Mouse (Mus musculus): ENCODE results near the gene Lpin2. TPM values are rescaled to one million over a fixed set of nuclear protein-coding genes. Genes with fewer than 3 reads are reported as not detected.

Gene Lpin2
- total and polyA plus RNA-seq, 2 experiments from 2014 or later = 8.5 to 22.2 TPM

DNA sequence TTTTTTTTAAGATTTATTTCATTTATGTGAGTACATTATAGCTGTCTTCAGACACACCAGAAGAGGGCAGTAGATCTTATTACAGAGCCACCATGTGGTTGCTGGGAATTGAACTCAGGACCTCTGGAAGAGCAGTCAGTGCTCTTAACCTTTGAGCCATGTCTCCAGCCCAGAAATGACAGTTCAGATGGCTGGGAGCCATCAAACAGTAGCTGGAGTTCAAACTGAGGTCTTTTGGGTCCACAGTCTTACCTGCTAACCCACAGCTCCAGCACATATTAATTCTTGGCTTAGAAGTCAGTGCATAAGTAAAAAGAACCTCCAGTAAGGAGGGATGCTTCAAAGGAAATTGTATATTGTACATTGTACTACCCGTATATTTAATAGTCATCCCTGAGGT lies 26.6 kb downstream of the Lpin2 start:
- peaks cover 9% of the 10 kb centered on the region; the same call in 1 of the 2 replicates for H3K4me1 ChIP-seq (ENCODE audit: control insufficient read depth, insufficient read depth)
- 94% methylated on average over 1 of the region's 1 CpGs for WGBS

DNA sequence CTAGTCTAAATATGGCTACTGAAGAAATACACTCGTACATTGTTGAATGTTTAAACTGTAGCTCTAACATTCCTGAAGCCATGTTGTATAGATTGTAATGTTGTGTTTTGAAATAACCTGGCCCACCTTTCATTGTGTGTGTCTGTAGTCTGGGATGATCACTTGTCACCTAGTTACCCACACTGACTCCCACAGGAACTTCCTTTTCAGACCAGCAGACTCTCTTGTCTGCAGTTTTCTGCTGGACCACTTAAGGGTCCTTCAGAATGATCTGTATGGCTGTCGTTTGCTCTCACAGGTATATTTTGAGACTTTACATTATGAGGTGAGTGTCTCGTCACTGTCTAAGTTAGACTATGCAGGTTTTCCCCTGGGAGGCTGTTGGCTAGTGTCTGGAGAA lies 27.6 kb downstream of the Lpin2 start:
- no peak overlapping the region for H3K4me2 ChIP-seq (ENCODE audit: low read depth, low read length)
- DNase-seq (ENCODE audit: low spot score) = no peak
- TF ChIP-seq EP300 (IDR thresholded peaks at IDR 0.05; ENCODE audit: low read depth) (no peak), CTCF (IDR thresholded peaks at IDR 0.05; ENCODE audit: low read depth) (no peak)
- WGBS = 55% methylated on average over 3 of the region's 3 CpGs
- H3K9me3 ChIP-seq (replicated peaks; ENCODE audit: control insufficient read depth, low read length) = peaks cover 7% of the 10 kb centered on the region
- H3K36me3 ChIP-seq (replicated peaks; ENCODE audit: control insufficient read depth, insufficient read depth, low read length) = 0 out of 2 replicates have a peak, but pooled peaks cover 3% of the 10 kb centered on the region
- no peak overlapping the region for H3K27ac ChIP-seq (ENCODE audit: low read depth)
- no peak overlapping the region for H3K4me3 ChIP-seq (ENCODE audit: low read depth, low read length)
- peaks cover 9% of the 10 kb centered on the region; the same call in 1 of the 2 replicates for H3K4me1 ChIP-seq (ENCODE audit: control insufficient read depth, insufficient read depth)
- no peaks in the 10 kb centered on the region for H3K27me3 ChIP-seq (ENCODE audit: control insufficient read depth, insufficient read depth, low read length)
- no peak for ATAC-seq (ENCODE audit: insufficient read depth, low read depth)
- no peak overlapping the region for H3K9ac ChIP-seq (replicated peaks; ENCODE audit: low read depth, low read length)

More for the DNA sequence above, 26.6 kb downstream of the Lpin2 start:
- Histone ChIP-seq H3K27me3 (ENCODE audit: control insufficient read depth, insufficient read depth, low read length) (no peaks in the 10 kb centered on the region), H3K4me3 (ENCODE audit: low read depth, low read length) (no peak overlapping the region), H3K9ac (replicated peaks; ENCODE audit: low read depth, low read length) (no peak overlapping the region), H3K27ac (ENCODE audit: low read depth) (no peak overlapping the region), H3K4me2 (ENCODE audit: low read depth, low read length) (no peak overlapping the region), H3K36me3 (replicated peaks; ENCODE audit: control insufficient read depth, insufficient read depth, low read length) (0 out of 2 replicates have a peak, but pooled peaks cover 3% of the 10 kb centered on the region), H3K9me3 (replicated peaks; ENCODE audit: control insufficient read depth, low read length) (peaks cover 7% of the 10 kb centered on the region)
- no peak for TF ChIP-seq CTCF (IDR thresholded peaks at IDR 0.05; ENCODE audit: low read depth)
- no peak for TF ChIP-seq EP300 (IDR thresholded peaks at IDR 0.05; ENCODE audit: low read depth)
- ATAC-seq (ENCODE audit: insufficient read depth, low read depth) = no peak
- no peak for DNase-seq (ENCODE audit: low spot score)

DNA sequence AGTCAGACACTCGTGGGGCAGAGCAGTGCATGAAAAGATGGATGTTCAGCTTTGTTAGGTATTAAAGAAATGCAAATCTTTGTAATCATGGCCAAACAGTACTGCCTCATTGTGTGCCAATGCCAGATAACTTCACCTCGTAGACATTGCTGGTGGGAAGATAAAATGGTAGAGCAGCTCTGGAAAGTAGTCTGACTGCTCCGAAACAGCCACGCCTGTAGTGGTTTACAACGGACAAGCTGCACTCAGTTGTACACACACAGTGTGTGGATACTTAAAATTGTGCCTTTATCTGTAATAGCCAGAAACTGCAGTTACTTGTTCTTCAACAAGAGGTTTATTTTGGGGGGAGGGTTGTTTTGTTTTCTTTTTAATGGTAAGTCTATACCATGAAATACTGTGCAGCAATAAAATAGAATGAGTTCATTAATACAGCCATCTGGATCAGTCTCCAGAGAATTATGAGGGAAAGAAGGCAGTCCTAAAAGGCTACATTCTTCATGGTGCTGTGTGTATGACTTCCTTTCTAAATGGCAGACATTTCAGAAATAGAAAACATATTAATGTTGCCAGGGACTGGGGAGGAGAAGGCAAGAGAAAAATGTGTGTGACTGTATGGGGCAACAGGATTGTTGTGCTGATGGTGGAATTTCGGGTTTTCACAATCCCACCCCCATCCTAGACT lies 29.7 kb downstream of the Lpin2 start:
- Histone ChIP-seq H3K4me2 (ENCODE audit: low read depth, low read length) (no peak overlapping the region), H3K9ac (replicated peaks; ENCODE audit: low read depth, low read length) (no peak overlapping the region), H3K36me3 (replicated peaks; ENCODE audit: control insufficient read depth, insufficient read depth, low read length) (peaks cover 3% of the 10 kb centered on the region; the same call in 1 of the 2 replicates), H3K4me1 (ENCODE audit: control insufficient read depth, insufficient read depth) (peaks cover 9% of the 10 kb centered on the region; the same call in 1 of the 2 replicates), H3K27me3 (ENCODE audit: control insufficient read depth, insufficient read depth, low read length) (no peaks in the 10 kb centered on the region), H3K4me3 (ENCODE audit: low read depth, low read length) (no peak overlapping the region), H3K27ac (ENCODE audit: low read depth) (no peak overlapping the region), H3K9me3 (replicated peaks; ENCODE audit: control insufficient read depth, low read length) (peaks cover 7% of the 10 kb centered on the region)
- ATAC-seq (ENCODE audit: insufficient read depth, low read depth) (no peak), DNase-seq (ENCODE audit: low spot score) (no peak)
- no peak for TF ChIP-seq EP300 (IDR thresholded peaks at IDR 0.05; ENCODE audit: low read depth)
- TF ChIP-seq CTCF (IDR thresholded peaks at IDR 0.05; ENCODE audit: low read depth) = no peak
- 64% methylated on average over 6 of the region's 6 CpGs for WGBS

DNA sequence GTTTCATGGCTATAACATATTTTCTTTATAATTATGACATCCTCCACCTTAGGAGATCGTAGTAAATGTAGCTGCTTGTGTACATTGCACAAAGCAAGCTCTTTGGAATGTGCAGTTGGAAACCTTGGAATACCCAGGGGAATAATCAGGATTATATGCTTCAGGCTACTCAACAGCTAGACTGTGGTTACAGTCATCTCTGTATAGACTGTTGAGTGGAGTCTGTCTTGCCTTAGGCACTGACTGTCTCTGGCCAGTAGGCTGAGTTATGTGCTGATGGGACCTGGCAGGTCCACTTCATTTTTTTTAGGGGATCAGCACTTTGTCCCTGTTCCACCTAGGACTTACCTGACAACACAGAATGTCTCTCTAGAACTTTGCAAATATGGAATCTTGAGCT lies 31.3 kb downstream of the Lpin2 start:
- H3K9ac ChIP-seq (replicated peaks; ENCODE audit: low read depth, low read length) = no peak overlapping the region
- peaks cover 5% of the 10 kb centered on the region for H3K36me3 ChIP-seq (replicated peaks; ENCODE audit: control insufficient read depth, insufficient read depth, low read length)
- no peaks in the 10 kb centered on the region for H3K27me3 ChIP-seq (ENCODE audit: control insufficient read depth, insufficient read depth, low read length)
- ATAC-seq (ENCODE audit: insufficient read depth, low read depth) (no peak), DNase-seq (ENCODE audit: low spot score) (no peak)
- H3K4me2 ChIP-seq (ENCODE audit: low read depth, low read length) = no peak overlapping the region
- WGBS = 81% methylated on average over 1 of the region's 1 CpGs
- H3K4me3 ChIP-seq (ENCODE audit: low read depth, low read length) = no peak overlapping the region
- H3K9me3 ChIP-seq (replicated peaks; ENCODE audit: control insufficient read depth, low read length) = peaks cover under 1% of the 10 kb centered on the region; the same call in 1 of the 2 replicates
- TF ChIP-seq EP300 (IDR thresholded peaks at IDR 0.05; ENCODE audit: low read depth) (no peak), CTCF (IDR thresholded peaks at IDR 0.05; ENCODE audit: low read depth) (no peak)
- peaks cover 9% of the 10 kb centered on the region; the same call in 1 of the 2 replicates for H3K4me1 ChIP-seq (ENCODE audit: control insufficient read depth, insufficient read depth)
- H3K27ac ChIP-seq (ENCODE audit: low read depth) = no peak overlapping the region

DNA sequence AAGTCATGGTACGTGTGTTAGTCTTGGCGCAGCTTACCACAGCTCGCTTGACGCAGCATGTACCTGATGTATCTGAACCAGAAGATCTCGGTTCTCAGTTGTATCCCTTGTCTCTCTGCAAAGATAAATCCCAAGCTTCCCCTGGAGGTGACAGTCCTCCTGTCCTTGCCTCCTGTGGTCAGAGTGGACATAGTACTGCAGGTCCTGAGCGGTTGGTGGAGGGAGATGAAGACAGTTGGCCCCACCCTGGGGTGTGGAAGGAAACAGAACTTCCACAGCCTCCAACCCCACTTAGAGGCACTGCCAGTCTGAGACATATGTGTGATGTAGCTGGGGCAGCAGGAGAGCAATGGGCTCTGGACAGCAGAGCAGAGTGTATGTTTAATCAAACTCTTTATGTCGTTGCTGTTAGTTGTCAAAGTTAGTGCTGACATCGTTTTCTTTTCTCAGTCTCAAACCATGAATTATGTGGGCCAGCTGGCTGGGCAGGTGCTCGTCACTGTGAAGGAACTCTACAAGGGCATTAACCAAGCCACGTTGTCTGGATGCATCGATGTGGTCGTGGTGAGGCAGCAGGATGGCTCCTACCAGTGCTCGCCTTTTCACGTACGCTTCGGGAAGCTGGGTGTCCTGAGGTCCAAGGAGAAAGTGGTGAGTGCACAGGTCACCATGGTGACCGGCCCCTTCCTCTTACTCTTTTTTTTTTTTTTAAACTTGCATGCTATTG lies 32.3 kb downstream of the Lpin2 start:
- H3K4me1 ChIP-seq (ENCODE audit: control insufficient read depth, insufficient read depth) = peaks cover 16% of the 10 kb centered on the region; the same call in 1 of the 2 replicates
- DNase-seq (ENCODE audit: low spot score) (no peak), ATAC-seq (ENCODE audit: insufficient read depth, low read depth) (no peak)
- no peaks in the 10 kb centered on the region; the same call in 1 of the 2 replicates for H3K9me3 ChIP-seq (replicated peaks; ENCODE audit: control insufficient read depth, low read length)
- H3K36me3 ChIP-seq (replicated peaks; ENCODE audit: control insufficient read depth, insufficient read depth, low read length) = peaks cover 5% of the 10 kb centered on the region
- H3K27ac ChIP-seq (ENCODE audit: low read depth) = no peak overlapping the region
- WGBS = 71% methylated on average over 17 of the region's 17 CpGs
- TF ChIP-seq EP300 (IDR thresholded peaks at IDR 0.05; ENCODE audit: low read depth) (no peak), CTCF (IDR thresholded peaks at IDR 0.05; ENCODE audit: low read depth) (no peak)
- no peaks in the 10 kb centered on the region for H3K27me3 ChIP-seq (ENCODE audit: control insufficient read depth, insufficient read depth, low read length)
- H3K4me3 ChIP-seq (ENCODE audit: low read depth, low read length) = no peak overlapping the region
- no peak overlapping the region for H3K9ac ChIP-seq (replicated peaks; ENCODE audit: low read depth, low read length)
- no peak overlapping the region for H3K4me2 ChIP-seq (ENCODE audit: low read depth, low read length)

Data from heart, postnatal 0 days (tissue).